Mouse (Mus musculus): Measurements from ENCODE around the gene Tnf. TPM values are rescaled to one million over a fixed set of nuclear protein-coding genes. Genes with fewer than 3 reads are reported as not detected.

Gene Tnf
- total and polyA plus RNA-seq, 2 experiments from 2014 or later: 0.09 TPM; not detected in 1

- no peak overlapping the region for H3K4me3 ChIP-seq (ENCODE audit: low read depth, low read length)
- ATAC-seq (ENCODE audit: low FRiP score): no peak
- no peaks in the 10 kb centered on the region for H3K9me3 ChIP-seq (ENCODE audit: low read length)
- H3K9ac ChIP-seq (replicated peaks; ENCODE audit: low read length, poor library complexity, severe bottlenecking): no peak overlapping the region
- no peaks in the 10 kb centered on the region for H3K4me1 ChIP-seq (ENCODE audit: insufficient read depth, low read length)
- H3K4me2 ChIP-seq (ENCODE audit: low read depth, low read length, poor library complexity, severe bottlenecking): no peak overlapping the region
- no peak overlapping the region for H3K27ac ChIP-seq (ENCODE audit: low read depth, low read length)
- TF ChIP-seq CTCF (IDR thresholded peaks at IDR 0.05): no peak
- WGBS: 78% methylated on average over 6 of the region's 6 CpGs
- DNase-seq (ENCODE audit: low spot score): no peak
- no peaks in the 10 kb centered on the region for H3K27me3 ChIP-seq (ENCODE audit: insufficient read depth, low read length)
- H3K36me3 ChIP-seq (ENCODE audit: insufficient read depth, low read length): peaks cover 22% of the 10 kb centered on the region
Observed at GRCm38 (mm10) chr17:35222299-35222698, 20.5 kb upstream of the Tnf start.

- Histone ChIP-seq H3K4me1 (ENCODE audit: insufficient read depth, low read length) (no peaks in the 10 kb centered on the region), H3K27ac (ENCODE audit: low read depth, low read length) (no peak within 1 kb of the TSS), H3K9ac (replicated peaks; ENCODE audit: low read length, poor library complexity, severe bottlenecking) (no peak within 1 kb of the TSS), H3K4me3 (ENCODE audit: low read depth, low read length) (no peak within 1 kb of the TSS), H3K27me3 (ENCODE audit: insufficient read depth, low read length) (no peaks in the 10 kb centered on the region), H3K4me2 (ENCODE audit: low read depth, low read length, poor library complexity, severe bottlenecking) (no peak within 1 kb of the TSS), H3K36me3 (ENCODE audit: insufficient read depth, low read length) (peaks cover 21% of the 10 kb centered on the region), H3K9me3 (ENCODE audit: low read length) (no peaks in the 10 kb centered on the region)
- no peak for DNase-seq (ENCODE audit: low spot score)
- WGBS: 76% methylated on average over 28 of the region's 28 CpGs
- TF ChIP-seq CTCF (IDR thresholded peaks at IDR 0.05): no peak
- ATAC-seq (ENCODE audit: low FRiP score): no peak
Observed at GRCm38 (mm10) chr17:35220156-35220952, 18.5 kb upstream of the Tnf start, which contains the start of gene Gm16181. TSS of gene Gm16181 (plus strand) at chr17:35220834.

- Histone ChIP-seq H3K9me3 (ENCODE audit: low read length) (no peaks in the 10 kb centered on the region), H3K4me3 (ENCODE audit: low read depth, low read length) (no peak overlapping the region), H3K36me3 (ENCODE audit: insufficient read depth, low read length) (peaks cover 21% of the 10 kb centered on the region), H3K4me2 (ENCODE audit: low read depth, low read length, poor library complexity, severe bottlenecking) (no peak overlapping the region), H3K27ac (ENCODE audit: low read depth, low read length) (no peak overlapping the region), H3K9ac (replicated peaks; ENCODE audit: low read length, poor library complexity, severe bottlenecking) (no peak overlapping the region), H3K4me1 (ENCODE audit: insufficient read depth, low read length) (no peaks in the 10 kb centered on the region), H3K27me3 (ENCODE audit: insufficient read depth, low read length) (no peaks in the 10 kb centered on the region)
- ATAC-seq (ENCODE audit: low FRiP score) (no peak), DNase-seq (ENCODE audit: low spot score) (no peak)
- no peak for TF ChIP-seq CTCF (IDR thresholded peaks at IDR 0.05)
- 90% methylated on average over 6 of the region's 6 CpGs for WGBS
Observed at GRCm38 (mm10) chr17:35219601-35220041, 17.8 kb upstream of the Tnf start.

- no peak overlapping the region for H3K9ac ChIP-seq (replicated peaks; ENCODE audit: low read length, poor library complexity, severe bottlenecking)
- DNase-seq (ENCODE audit: low spot score) (no peak), ATAC-seq (ENCODE audit: low FRiP score) (no peak)
- no peak overlapping the region for H3K4me3 ChIP-seq (ENCODE audit: low read depth, low read length)
- no peak overlapping the region; the same call in 1 of the 2 replicates for H3K27ac ChIP-seq (ENCODE audit: low read depth, low read length)
- peaks cover 21% of the 10 kb centered on the region for H3K36me3 ChIP-seq (ENCODE audit: insufficient read depth, low read length)
- no peaks in the 10 kb centered on the region for H3K4me1 ChIP-seq (ENCODE audit: insufficient read depth, low read length)
- H3K4me2 ChIP-seq (ENCODE audit: low read depth, low read length, poor library complexity, severe bottlenecking): no peak overlapping the region; the same call in 1 of the 2 replicates
- no peaks in the 10 kb centered on the region for H3K9me3 ChIP-seq (ENCODE audit: low read length)
- H3K27me3 ChIP-seq (ENCODE audit: insufficient read depth, low read length): no peaks in the 10 kb centered on the region
- no peak for TF ChIP-seq CTCF (IDR thresholded peaks at IDR 0.05)
- 86% methylated on average over 18 of the region's 18 CpGs for WGBS
Observed at GRCm38 (mm10) chr17:35218516-35219193, 16.8 kb upstream of the Tnf start.

- Histone ChIP-seq H3K27me3 (ENCODE audit: insufficient read depth, low read length) (no peaks in the 10 kb centered on the region), H3K4me1 (ENCODE audit: insufficient read depth, low read length) (no peaks in the 10 kb centered on the region), H3K9me3 (ENCODE audit: low read length) (no peaks in the 10 kb centered on the region), H3K4me3 (ENCODE audit: low read depth, low read length) (no peak overlapping the region), H3K9ac (replicated peaks; ENCODE audit: low read length, poor library complexity, severe bottlenecking) (no peak overlapping the region), H3K36me3 (ENCODE audit: insufficient read depth, low read length) (no peaks in the 10 kb centered on the region), H3K4me2 (ENCODE audit: low read depth, low read length, poor library complexity, severe bottlenecking) (no peak overlapping the region), H3K27ac (ENCODE audit: low read depth, low read length) (no peak overlapping the region)
- ATAC-seq (ENCODE audit: low FRiP score) (no peak), DNase-seq (ENCODE audit: low spot score) (no peak)
- WGBS: 94% methylated on average over 5 of the region's 5 CpGs
- TF ChIP-seq CTCF (IDR thresholded peaks at IDR 0.05): no peak
Observed at GRCm38 (mm10) chr17:35213071-35213470, 11.3 kb upstream of the Tnf start.

- TF ChIP-seq CTCF (IDR thresholded peaks at IDR 0.05): no peak
- 79% methylated on average over 3 of the region's 3 CpGs for WGBS
Observed at GRCm38 (mm10) chr17:35210593-35210992, 8.8 kb upstream of the Tnf start.

More at GRCm38 (mm10) chr17:35210593-35210992, 8.8 kb upstream of the Tnf start:
- H3K27me3 ChIP-seq (ENCODE audit: insufficient read depth, low read length): no peaks in the 10 kb centered on the region
- no peaks in the 10 kb centered on the region for H3K9me3 ChIP-seq (ENCODE audit: low read length)
- H3K27ac ChIP-seq (ENCODE audit: low read depth, low read length): no peak overlapping the region
- no peak overlapping the region for H3K4me3 ChIP-seq (ENCODE audit: low read depth, low read length)
- H3K4me2 ChIP-seq (ENCODE audit: low read depth, low read length, poor library complexity, severe bottlenecking): no peak overlapping the region
- H3K4me1 ChIP-seq (ENCODE audit: insufficient read depth, low read length): no peaks in the 10 kb centered on the region
- H3K9ac ChIP-seq (replicated peaks; ENCODE audit: low read length, poor library complexity, severe bottlenecking): no peak overlapping the region
- H3K36me3 ChIP-seq (ENCODE audit: insufficient read depth, low read length): no peaks in the 10 kb centered on the region
- DNase-seq (ENCODE audit: low spot score): no peak
- ATAC-seq (ENCODE audit: low FRiP score): no peak

Measured in midbrain, postnatal 0 days (tissue).